Mouse (Mus musculus) forebrain, postnatal 0 days (tissue): ENCODE data around the gene Arsa. TPM values are rescaled to one million over a fixed set of nuclear protein-coding genes. Genes with fewer than 3 reads are reported as not detected.
A peak's percentile ranks its signal among the peaks of the same experiment; 100 is the strongest.

Source experiments
- ATAC-seq: fragments of 200-750 bp; cut with Nextera tagmentation; 2 replicates; pipeline ENCODE4 v1.8.0; 2017; ENCODE audit warnings: mild to moderate bottlenecking, moderate library complexity
- DNase-seq: peaks from one replicate; pipeline ENCODE4 v3.0.0-alpha.2; 2015
- H3K27ac ChIP-seq: fragments of 300-500 bp; sonication (generic); 2 replicates; pipeline ENCODE4 v1.5.1; 2014; ENCODE audit warnings: low read depth, mild to moderate bottlenecking, antibody characterized with exemption, low read length, moderate library complexity, mixed read lengths
- H3K27me3 ChIP-seq: fragments of 300-500 bp; sonication (generic); 2 replicates; pipeline ENCODE4 v1.6.1; 2014; ENCODE audit warnings: mild to moderate bottlenecking, low read length, mixed read lengths; ENCODE audit not compliant: insufficient read depth
- H3K36me3 ChIP-seq: fragments of 300-500 bp; sonication (generic); 2 replicates; pipeline ENCODE4 v1.6.1; 2014; ENCODE audit warnings: mild to moderate bottlenecking, moderate library complexity; ENCODE audit not compliant: insufficient read depth
- H3K4me1 ChIP-seq: fragments of 300-500 bp; sonication (generic); 2 replicates; pipeline ENCODE4 v1.6.1; 2014; ENCODE audit warnings: antibody characterized with exemption; ENCODE audit not compliant: insufficient read depth
- H3K4me2 ChIP-seq: fragments of 300-500 bp; sonication (generic); 2 replicates; pipeline ENCODE4 v1.6.1; 2014; ENCODE audit warnings: low read depth, mild to moderate bottlenecking, moderate library complexity
- H3K4me3 ChIP-seq: fragments of 300-500 bp; sonication (generic); 2 replicates; pipeline ENCODE4 v1.5.1; 2014; ENCODE audit warnings: low read depth, low read length, mixed read lengths
- H3K9ac ChIP-seq: fragments of 300-500 bp; sonication (generic); 2 replicates; pipeline ENCODE4 v1.6.1; 2014; ENCODE audit warnings: mild to moderate bottlenecking
- H3K9me3 ChIP-seq: fragments of 300-500 bp; sonication (generic); 2 replicates; pipeline ENCODE4 v1.6.1; 2016; ENCODE audit warnings: low read length
- CTCF ChIP-seq: sonication (generic); IDR thresholded peaks from 2 replicates; pipeline ENCODE4 v1.5.1; 2016; ENCODE audit warnings: antibody characterized with exemption, control low read depth, low read depth
- whole genome bisulfite sequencing: fragments of 180-500 bp; shearing (Covaris S2); extraction: QIAGEN DNeasy Blood & Tissue Kit; methylation state at CpG from one replicate; pipeline ENCODE4 v1.1.7; 2014; 5-methylcytosine and 5-hydroxymethylcytosine counted together
- polyA plus RNA-seq: library from polyadenylated mRNA; unstranded; fragments of >200 nt; fragmentation: Nextera tagmentation; extraction: Ambion mirVana; gene quantifications from 2 replicates; pipeline ENCODE4 v1.2.1, GENCODE M21; 2015
- total RNA-seq: library from RNA; depleted of rRNA; stranded (reverse); fragments of >200 nt; gene quantifications from 2 replicates; pipeline ENCODE4 v1.2.3, GENCODE M21; 2014

Arsa gene
- total and polyA plus RNA-seq, 2 experiments from 2014 or later: 29.0 to 32.4 TPM

DNA sequence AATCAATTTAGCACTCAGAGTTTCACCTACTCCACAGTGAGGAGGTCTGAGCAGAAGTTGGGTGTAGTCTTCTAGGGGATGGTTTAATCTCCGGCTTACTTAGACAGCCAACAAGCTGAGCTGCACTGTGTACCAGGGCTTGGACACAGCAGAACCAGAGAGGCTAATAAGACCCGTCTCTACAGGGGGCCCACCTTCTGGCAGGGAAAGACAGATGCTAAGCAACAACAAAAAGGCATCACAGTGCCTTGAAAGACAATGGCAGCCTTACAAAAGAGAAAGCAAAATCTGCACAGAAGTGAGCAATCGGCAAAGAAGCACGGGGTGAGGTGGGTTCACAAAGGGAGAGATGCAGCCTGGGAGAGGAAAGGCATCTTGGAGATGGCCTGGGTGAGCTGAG, 18.9 kb upstream of the Arsa start:
- no peak for DNase-seq
- Histone ChIP-seq H3K36me3 (no peaks in the 10 kb centered on the region), H3K4me1 (peaks cover 9% of the 10 kb centered on the region), H3K4me3 (no peak overlapping the region), H3K9me3 (no peaks in the 10 kb centered on the region), H3K27me3 (0 out of 2 replicates have a peak, but pooled peaks cover 3% of the 10 kb centered on the region), H3K4me2 (no peak overlapping the region), H3K9ac (no peak overlapping the region), H3K27ac (no peak overlapping the region; the same call in 1 of the 2 replicates)
- no peak for TF ChIP-seq CTCF
- ATAC-seq: no peak
- 6% methylated on average over 4 of the region's 4 CpGs for WGBS

DNA sequence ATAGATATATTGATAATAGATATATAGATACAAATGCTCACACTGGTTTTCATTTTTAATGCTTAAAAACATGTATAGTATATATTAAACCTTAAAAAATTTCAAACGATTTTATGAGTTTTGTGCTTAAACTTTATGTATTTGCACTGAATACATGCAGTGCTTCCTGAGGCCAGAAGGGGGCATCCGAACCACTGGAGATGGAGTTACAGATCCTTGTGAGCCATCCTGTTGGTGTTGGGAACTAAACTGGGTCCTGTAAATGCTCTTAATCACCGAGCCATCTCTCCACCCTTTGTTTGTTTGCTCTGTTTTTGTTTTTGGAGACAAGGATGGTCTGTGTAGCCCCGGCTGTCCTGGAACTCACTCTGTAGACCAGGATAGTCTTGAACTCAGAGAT, 17.7 kb upstream of the Arsa start:
- no peaks in the 10 kb centered on the region for H3K36me3 ChIP-seq
- 78% methylated on average over 4 of the region's 4 CpGs for WGBS
- H3K9ac ChIP-seq: no peak overlapping the region
- no peak overlapping the region for H3K27ac ChIP-seq
- H3K27me3 ChIP-seq: 0 out of 2 replicates have a peak, but pooled peaks cover 3% of the 10 kb centered on the region
- peak; percentile 36 for TF ChIP-seq CTCF
- no peak overlapping the region for H3K4me2 ChIP-seq
- no peak overlapping the region for H3K4me3 ChIP-seq
- DNase-seq (no peak), ATAC-seq (no peak)
- no peaks in the 10 kb centered on the region for H3K9me3 ChIP-seq
- peaks cover 5% of the 10 kb centered on the region for H3K4me1 ChIP-seq

DNA sequence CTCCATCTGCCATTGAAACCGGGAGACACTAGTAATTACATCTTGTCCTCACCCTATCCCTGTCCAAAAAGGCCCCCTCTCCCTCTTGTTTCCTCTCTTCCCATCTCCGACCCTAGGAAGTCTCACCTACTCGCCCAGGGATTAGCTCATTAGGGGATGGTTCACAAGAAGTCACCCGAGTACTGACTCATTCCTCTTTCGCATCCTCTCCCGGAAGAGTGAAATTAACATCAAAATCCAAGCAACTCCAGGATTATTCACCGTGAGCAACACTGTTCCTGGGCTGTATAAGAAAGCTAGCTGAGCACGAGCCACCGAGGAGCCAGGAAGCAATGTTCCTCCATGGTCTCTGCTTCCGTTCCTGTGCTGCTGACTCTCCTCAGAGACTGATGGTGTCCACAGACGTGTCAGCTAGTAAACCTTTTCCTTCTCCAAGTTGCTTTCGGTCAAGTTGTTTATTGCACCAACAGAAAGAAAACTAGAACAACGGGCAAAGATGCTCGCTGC, 11.4 kb upstream of the Arsa start:
- Histone ChIP-seq H3K4me3 (no peak overlapping the region), H3K9me3 (no peaks in the 10 kb centered on the region), H3K4me2 (no peak overlapping the region), H3K27ac (no peak overlapping the region), H3K4me1 (no peaks in the 10 kb centered on the region), H3K27me3 (no peaks in the 10 kb centered on the region), H3K36me3 (no peaks in the 10 kb centered on the region), H3K9ac (no peak overlapping the region)
- ATAC-seq (no peak), DNase-seq (no peak)
- 61% methylated on average over 14 of the region's 14 CpGs for WGBS
- no peak for TF ChIP-seq CTCF

DNA sequence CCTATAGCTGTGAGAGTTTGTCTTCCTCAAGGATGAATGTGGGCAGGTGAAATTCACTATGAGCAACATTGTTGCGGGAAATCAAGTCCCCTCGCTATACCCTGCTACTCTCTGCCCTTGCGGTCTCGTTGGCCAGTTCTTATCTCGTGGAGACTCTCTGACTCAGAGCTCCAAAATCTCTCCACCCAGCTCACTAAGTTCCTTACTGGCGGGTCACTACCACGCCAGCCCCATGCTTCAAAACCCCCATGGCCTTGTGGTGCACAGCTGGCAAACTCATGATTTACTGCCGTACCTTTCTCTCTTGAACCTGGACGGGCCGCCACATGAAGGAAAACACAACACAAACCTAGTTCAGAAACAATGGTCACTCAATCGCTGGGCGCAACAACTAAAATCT, 11.0 kb upstream of the Arsa start:
- Histone ChIP-seq H3K4me3 (no peak overlapping the region), H3K36me3 (no peaks in the 10 kb centered on the region), H3K4me2 (no peak overlapping the region), H3K9me3 (no peaks in the 10 kb centered on the region), H3K4me1 (no peaks in the 10 kb centered on the region), H3K9ac (no peak overlapping the region), H3K27ac (no peak overlapping the region), H3K27me3 (no peaks in the 10 kb centered on the region)
- DNase-seq (no peak), ATAC-seq (no peak)
- 86% methylated on average over 12 of the region's 12 CpGs for WGBS
- TF ChIP-seq CTCF: no peak

DNA sequence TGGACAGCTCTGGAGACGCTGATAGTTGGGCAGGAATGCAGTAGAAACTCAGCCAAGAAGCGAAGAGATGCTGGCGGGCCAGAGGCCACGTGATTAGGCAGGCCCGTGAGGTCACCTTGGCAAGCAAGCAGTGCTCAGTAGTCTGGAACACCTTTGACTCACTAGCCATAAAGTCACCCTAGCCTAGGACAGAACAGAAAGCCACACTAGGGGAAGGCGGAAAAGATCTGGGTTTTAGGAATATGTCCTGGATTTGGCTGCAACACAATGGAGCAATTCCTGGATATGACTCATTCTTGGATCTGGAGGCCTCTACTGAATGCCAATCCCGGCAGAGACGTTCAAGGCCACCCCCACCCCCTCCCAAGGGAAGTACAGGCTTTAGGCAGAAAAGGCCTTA, 3.4 kb upstream of the Arsa start:
- Histone ChIP-seq H3K4me1 (peaks cover 2% of the 10 kb centered on the region; the same call in 1 of the 2 replicates), H3K9ac (no peak overlapping the region), H3K4me2 (no peak overlapping the region), H3K9me3 (no peaks in the 10 kb centered on the region), H3K27me3 (no peaks in the 10 kb centered on the region), H3K27ac (no peak overlapping the region), H3K36me3 (no peaks in the 10 kb centered on the region), H3K4me3 (no peak overlapping the region)
- DNase-seq (no peak), ATAC-seq (no peak)
- WGBS: 64% methylated on average over 8 of the region's 8 CpGs
- TF ChIP-seq CTCF: no peak

DNA sequence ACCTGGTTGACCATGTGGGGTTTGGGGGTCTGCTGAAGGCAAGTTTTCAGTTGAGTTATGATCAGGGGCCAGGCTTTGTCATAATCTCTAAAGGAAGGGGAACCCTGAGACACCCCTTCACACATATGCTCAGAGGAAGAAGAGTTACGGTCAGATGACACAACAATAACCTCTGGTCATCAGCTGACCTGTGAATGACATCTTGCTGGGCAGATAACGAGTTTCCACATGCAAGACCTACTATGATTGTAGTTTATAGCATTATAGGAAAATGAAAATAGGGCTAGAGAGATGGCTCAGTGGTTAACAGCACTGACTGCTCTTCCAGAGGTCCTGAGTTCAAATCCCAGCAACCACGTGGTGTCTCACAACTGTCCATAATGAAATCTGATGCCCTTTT, 1.4 kb upstream of the Arsa start:
- ATAC-seq (no peak), DNase-seq (no peak)
- 82% methylated on average over 3 of the region's 3 CpGs for WGBS
- Histone ChIP-seq H3K27ac (no peak overlapping the region), H3K9ac (no peak overlapping the region), H3K4me1 (peaks cover 6% of the 10 kb centered on the region; the same call in 1 of the 2 replicates), H3K4me3 (no peak overlapping the region), H3K36me3 (no peaks in the 10 kb centered on the region), H3K4me2 (no peak overlapping the region), H3K9me3 (no peaks in the 10 kb centered on the region), H3K27me3 (no peaks in the 10 kb centered on the region)
- TF ChIP-seq CTCF: no peak

DNA sequence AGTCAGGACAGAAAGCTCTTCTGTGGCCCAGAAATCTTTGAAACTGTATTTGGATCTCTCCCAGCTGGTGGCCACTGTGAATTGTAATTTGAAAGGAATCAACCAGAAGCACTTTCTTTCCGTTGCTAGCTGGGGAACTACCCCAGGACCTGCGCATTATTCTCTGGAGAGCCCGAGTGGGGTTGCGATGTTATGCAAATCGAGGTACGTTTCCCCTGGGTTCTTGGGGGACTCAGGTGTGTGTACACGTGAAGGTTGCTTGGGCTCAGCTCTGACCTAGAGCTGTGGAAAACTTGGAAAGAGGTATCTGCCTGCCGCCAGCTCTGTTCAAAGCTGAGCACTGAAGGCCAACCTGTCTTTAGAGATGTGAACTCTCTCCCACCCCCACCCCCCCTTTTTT, 581 bp upstream of the Arsa start:
- no peaks in the 10 kb centered on the region for H3K27me3 ChIP-seq
- no peak overlapping the region for H3K4me2 ChIP-seq
- WGBS: 42% methylated on average over 8 of the region's 8 CpGs
- H3K4me3 ChIP-seq: no peak overlapping the region
- ATAC-seq: no peak
- no peak overlapping the region for H3K27ac ChIP-seq
- TF ChIP-seq CTCF: no peak
- no peaks in the 10 kb centered on the region for H3K9me3 ChIP-seq
- H3K36me3 ChIP-seq: peaks cover 6% of the 10 kb centered on the region; the same call in 1 of the 2 replicates
- no peak overlapping the region for H3K9ac ChIP-seq
- no peak for DNase-seq
- peaks cover 6% of the 10 kb centered on the region; the same call in 1 of the 2 replicates for H3K4me1 ChIP-seq
